Mouse (Mus musculus): ENCODE results near the gene P2ry12. TPM values are rescaled to one million over a fixed set of nuclear protein-coding genes. Genes with fewer than 3 reads are reported as not detected.

P2ry12 gene
- polyA plus RNA-seq (2015; fragmentation: Nextera tagmentation; extraction: Ambion mirVana): 3.1 and 3.6 TPM in 2 replicates

GRCm38 (mm10) chr3:59262704-59263103 is at the start of gene P2ry12:
Gene P2ry12 (minus strand): TSS chr3:59262871.
- 64% methylated on average over 7 of the region's 7 CpGs for WGBS (ENCODE audit: insufficient replicate concordance)

GRCm38 (mm10) chr3:59305518-59305917 is 42.8 kb upstream of the P2ry12 start:
- WGBS (ENCODE audit: insufficient replicate concordance): 76% methylated on average over 2 of the region's 2 CpGs
- Histone ChIP-seq H3K9ac (ENCODE audit: low read depth, low read length) (no peak overlapping the region), H3K4me2 (ENCODE audit: low read depth, low read length) (no peak overlapping the region), H3K4me3 (ENCODE audit: low read depth, low read length) (no peak overlapping the region), H3K9me3 (replicated peaks; ENCODE audit: control insufficient read depth, low read length) (no peaks in the 10 kb centered on the region), H3K27me3 (ENCODE audit: control insufficient read depth, insufficient read depth, low read depth, low read length) (no peaks in the 10 kb centered on the region), H3K36me3 (ENCODE audit: control insufficient read depth, insufficient read depth) (no peaks in the 10 kb centered on the region), H3K27ac (ENCODE audit: low read length) (no peak overlapping the region), H3K4me1 (ENCODE audit: control insufficient read depth, low read depth, low read length) (no peaks in the 10 kb centered on the region)
- ATAC-seq (ENCODE audit: low read depth): no peak

More at GRCm38 (mm10) chr3:59262704-59263103, at the start of gene P2ry12:
- no peaks in the 10 kb centered on the region for H3K9me3 ChIP-seq (replicated peaks; ENCODE audit: control insufficient read depth, low read length)
- no peak within 1 kb of the TSS for H3K27ac ChIP-seq (ENCODE audit: low read length)
- no peaks in the 10 kb centered on the region for H3K36me3 ChIP-seq (ENCODE audit: control insufficient read depth, insufficient read depth)
- H3K4me3 ChIP-seq (ENCODE audit: low read depth, low read length): no peak within 1 kb of the TSS
- H3K27me3 ChIP-seq (ENCODE audit: control insufficient read depth, insufficient read depth, low read depth, low read length): no peaks in the 10 kb centered on the region
- no peak within 1 kb of the TSS for H3K9ac ChIP-seq (ENCODE audit: low read depth, low read length)
- no peak within 1 kb of the TSS for H3K4me2 ChIP-seq (ENCODE audit: low read depth, low read length)
- H3K4me1 ChIP-seq (ENCODE audit: control insufficient read depth, low read depth, low read length): no peaks in the 10 kb centered on the region; the same call in 1 of the 2 replicates
- ATAC-seq (ENCODE audit: low read depth): no peak

GRCm38 (mm10) chr3:59304944-59305343 is 42.3 kb upstream of the P2ry12 start:
- 78% methylated on average over 5 of the region's 5 CpGs for WGBS (ENCODE audit: insufficient replicate concordance)
- H3K9ac ChIP-seq (ENCODE audit: low read depth, low read length): no peak overlapping the region

GRCm38 (mm10) chr3:59297653-59298052 is 35.0 kb upstream of the P2ry12 start:
- Histone ChIP-seq H3K27ac (ENCODE audit: low read length) (no peak overlapping the region), H3K9me3 (replicated peaks; ENCODE audit: control insufficient read depth, low read length) (no peaks in the 10 kb centered on the region), H3K4me2 (ENCODE audit: low read depth, low read length) (no peak overlapping the region), H3K36me3 (ENCODE audit: control insufficient read depth, insufficient read depth) (no peaks in the 10 kb centered on the region), H3K4me3 (ENCODE audit: low read depth, low read length) (no peak overlapping the region), H3K4me1 (ENCODE audit: control insufficient read depth, low read depth, low read length) (no peaks in the 10 kb centered on the region), H3K9ac (ENCODE audit: low read depth, low read length) (no peak overlapping the region), H3K27me3 (ENCODE audit: control insufficient read depth, insufficient read depth, low read depth, low read length) (no peaks in the 10 kb centered on the region)
- no peak for ATAC-seq (ENCODE audit: low read depth)
- 71% methylated on average over 16 of the region's 16 CpGs for WGBS (ENCODE audit: insufficient replicate concordance)

More at GRCm38 (mm10) chr3:59304944-59305343, 42.3 kb upstream of the P2ry12 start:
- H3K4me2 ChIP-seq (ENCODE audit: low read depth, low read length): no peak overlapping the region
- no peaks in the 10 kb centered on the region for H3K9me3 ChIP-seq (replicated peaks; ENCODE audit: control insufficient read depth, low read length)
- no peaks in the 10 kb centered on the region for H3K36me3 ChIP-seq (ENCODE audit: control insufficient read depth, insufficient read depth)
- no peaks in the 10 kb centered on the region for H3K27me3 ChIP-seq (ENCODE audit: control insufficient read depth, insufficient read depth, low read depth, low read length)
- H3K4me3 ChIP-seq (ENCODE audit: low read depth, low read length): no peak overlapping the region
- no peaks in the 10 kb centered on the region for H3K4me1 ChIP-seq (ENCODE audit: control insufficient read depth, low read depth, low read length)
- H3K27ac ChIP-seq (ENCODE audit: low read length): no peak overlapping the region
- ATAC-seq (ENCODE audit: low read depth): no peak

- Histone ChIP-seq H3K9me3 (replicated peaks; ENCODE audit: control insufficient read depth, low read length) (no peaks in the 10 kb centered on the region), H3K27me3 (ENCODE audit: control insufficient read depth, insufficient read depth, low read depth, low read length) (no peaks in the 10 kb centered on the region), H3K36me3 (ENCODE audit: control insufficient read depth, insufficient read depth) (no peaks in the 10 kb centered on the region), H3K4me2 (ENCODE audit: low read depth, low read length) (no peak overlapping the region), H3K9ac (ENCODE audit: low read depth, low read length) (no peak overlapping the region), H3K27ac (ENCODE audit: low read length) (no peak overlapping the region), H3K4me1 (ENCODE audit: control insufficient read depth, low read depth, low read length) (no peaks in the 10 kb centered on the region), H3K4me3 (ENCODE audit: low read depth, low read length) (no peak overlapping the region)
- WGBS (ENCODE audit: insufficient replicate concordance): 74% methylated on average over 5 of the region's 5 CpGs
- no peak for ATAC-seq (ENCODE audit: low read depth)
These were observed 34.0 kb upstream of the P2ry12 start for GRCm38 (mm10) chr3:59296563-59297130.

- no peaks in the 10 kb centered on the region for H3K36me3 ChIP-seq (ENCODE audit: control insufficient read depth, insufficient read depth)
- H3K9ac ChIP-seq (ENCODE audit: low read depth, low read length): no peak overlapping the region
- H3K27me3 ChIP-seq (ENCODE audit: control insufficient read depth, insufficient read depth, low read depth, low read length): no peaks in the 10 kb centered on the region
- no peak overlapping the region for H3K4me2 ChIP-seq (ENCODE audit: low read depth, low read length)
- no peaks in the 10 kb centered on the region for H3K9me3 ChIP-seq (replicated peaks; ENCODE audit: control insufficient read depth, low read length)
- H3K4me3 ChIP-seq (ENCODE audit: low read depth, low read length): no peak overlapping the region
- WGBS (ENCODE audit: insufficient replicate concordance): 72% methylated on average over 16 of the region's 16 CpGs
- no peak overlapping the region for H3K27ac ChIP-seq (ENCODE audit: low read length)
- no peaks in the 10 kb centered on the region for H3K4me1 ChIP-seq (ENCODE audit: control insufficient read depth, low read depth, low read length)
- ATAC-seq (ENCODE audit: low read depth): no peak
These were observed 33.3 kb upstream of the P2ry12 start for GRCm38 (mm10) chr3:59295699-59296562.

- ATAC-seq (ENCODE audit: low read depth): no peak
- Histone ChIP-seq H3K9ac (ENCODE audit: low read depth, low read length) (no peak overlapping the region), H3K9me3 (replicated peaks; ENCODE audit: control insufficient read depth, low read length) (no peaks in the 10 kb centered on the region), H3K27me3 (ENCODE audit: control insufficient read depth, insufficient read depth, low read depth, low read length) (no peaks in the 10 kb centered on the region), H3K27ac (ENCODE audit: low read length) (no peak overlapping the region), H3K4me3 (ENCODE audit: low read depth, low read length) (no peak overlapping the region), H3K4me2 (ENCODE audit: low read depth, low read length) (no peak overlapping the region), H3K4me1 (ENCODE audit: control insufficient read depth, low read depth, low read length) (no peaks in the 10 kb centered on the region), H3K36me3 (ENCODE audit: control insufficient read depth, insufficient read depth) (no peaks in the 10 kb centered on the region)
- WGBS (ENCODE audit: insufficient replicate concordance): 56% methylated on average over 5 of the region's 5 CpGs
These were observed 30.9 kb upstream of the P2ry12 start for GRCm38 (mm10) chr3:59293437-59294199.

- Histone ChIP-seq H3K9ac (ENCODE audit: low read depth, low read length) (no peak overlapping the region), H3K4me1 (ENCODE audit: control insufficient read depth, low read depth, low read length) (no peaks in the 10 kb centered on the region), H3K4me2 (ENCODE audit: low read depth, low read length) (no peak overlapping the region), H3K9me3 (replicated peaks; ENCODE audit: control insufficient read depth, low read length) (no peaks in the 10 kb centered on the region), H3K27ac (ENCODE audit: low read length) (no peak overlapping the region), H3K4me3 (ENCODE audit: low read depth, low read length) (no peak overlapping the region), H3K27me3 (ENCODE audit: control insufficient read depth, insufficient read depth, low read depth, low read length) (no peaks in the 10 kb centered on the region), H3K36me3 (ENCODE audit: control insufficient read depth, insufficient read depth) (no peaks in the 10 kb centered on the region)
- WGBS (ENCODE audit: insufficient replicate concordance): 45% methylated on average over 2 of the region's 2 CpGs
- ATAC-seq (ENCODE audit: low read depth): no peak
These were observed 27.9 kb upstream of the P2ry12 start for GRCm38 (mm10) chr3:59290551-59290950.

All from liver, embryonic 16.5 days (tissue).